Mouse (Mus musculus): ENCODE results near the gene Fbxw11.
"Not testable (repeated sequence)": the region's sequence is repeated elsewhere in the genome, so short reads cannot be mapped to it uniquely, and the experiment has no call there.

GRCm38 (mm10) chr11:32679091-32679490 lies 36.6 kb downstream of the Fbxw11 start:
- TF ChIP-seq CTCF, EP300 (IDR thresholded peaks at IDR 0.05; ENCODE audit: low read depth): not testable (repeated sequence)

Data from liver, postnatal 0 days (tissue).